In genomic region chr8:108759511-108760330, GRCm38 (mm10) we compare ENCODE assay signal across 9 mouse cellular contexts.
DNase-seq lines count a peak whose midpoint lies in the region; ATAC-seq and TF ChIP-seq lines count a peak whose summit lies in the region.
"Had no signal": no experiment of that assay in that cellular context is flagged by ENCODE, and none has a peak within 500 bp of the region (broad histone marks: within the 10 kb centered on the region; RNA-seq: fewer than 3 reads in every experiment).

No protein-coding gene starts in this region.

- ATAC-seq in CD4-positive, CD25-positive, alpha-beta regulatory T cell, adult 4 months = no peak
- peak; percentile 20; the same call in 1 of the 2 replicates for ATAC-seq in heart, postnatal 0 days (ENCODE audit: insufficient read depth, low read depth)
- ATAC-seq in megakaryocyte, adult 5-6 weeks (ENCODE audit: poor library complexity, severe bottlenecking) = peak; percentile 74

- peak; percentile 73 for TF ChIP-seq CTCF in heart, postnatal 0 days (IDR thresholded peaks at IDR 0.05; ENCODE audit: low read depth)

- H3K27ac ChIP-seq in embryonic facial prominence, embryonic 10.5 days (replicated peaks) = peak overlapping the region; percentile 78
- H3K27ac ChIP-seq in heart, postnatal 0 days (ENCODE audit: low read depth) = no peak overlapping the region

- no peak for TF ChIP-seq EP300 in heart, postnatal 0 days (IDR thresholded peaks at IDR 0.05; ENCODE audit: low read depth)

- no peak overlapping the region for H3K9ac ChIP-seq in heart, postnatal 0 days (replicated peaks; ENCODE audit: low read depth, low read length)

- H3K4me3 ChIP-seq in embryonic facial prominence, embryonic 10.5 days = peak overlapping the region; percentile 21; the same call in 1 of the 2 replicates
- H3K4me3 ChIP-seq in heart, postnatal 0 days (ENCODE audit: low read depth, low read length) = no peak overlapping the region
- H3K4me3 ChIP-seq: megakaryocyte, embryonic 14.5 days had no signal

- no peak overlapping the region for H3K4me2 ChIP-seq in heart, postnatal 0 days (ENCODE audit: low read depth, low read length)

- peaks cover 85% of the 10 kb centered on the region for H3K4me1 ChIP-seq in embryonic facial prominence, embryonic 10.5 days
- H3K4me1 ChIP-seq in heart, postnatal 0 days (ENCODE audit: control insufficient read depth, insufficient read depth) = peaks cover 4% of the 10 kb centered on the region; the same call in 1 of the 2 replicates

- 59% methylated on average over 15 of the region's 15 CpGs for whole genome bisulfite sequencing in embryonic facial prominence, embryonic 10.5 days
- 65% methylated on average over 15 of the region's 15 CpGs for WGBS in heart, postnatal 0 days
- 38% methylated on average over 15 of the region's 15 CpGs for WGBS in large intestine, adult 2 months

- H3K27me3 ChIP-seq in embryonic facial prominence, embryonic 10.5 days (replicated peaks; ENCODE audit: low read depth, poor library complexity, severe bottlenecking) = no peaks in the 10 kb centered on the region
- no peaks in the 10 kb centered on the region for H3K27me3 ChIP-seq in heart, postnatal 0 days (ENCODE audit: control insufficient read depth, insufficient read depth, low read length)

- peak; percentile 68 for DNase-seq in CD4-positive, CD25-positive, alpha-beta regulatory T cell, adult 2 months (ENCODE audit: low read depth, low spot score)
- peak; percentile 78 for DNase-seq in adrenal gland, adult 2 months
- peak; percentile 75 for DNase-seq in embryonic facial prominence, embryonic 10.5 days (ENCODE audit: low spot score)
- peak; percentile 49 for DNase-seq in heart, postnatal 0 days (ENCODE audit: low spot score)
- DNase-seq in large intestine, adult 2 months (ENCODE audit: low read depth, low spot score) = peak; percentile 85
- peak; percentile 49 to 76 for DNase-seq in spleen, postnatal 10 days (ENCODE audit: low spot score in 2 of 2)

- H3K36me3 ChIP-seq in embryonic facial prominence, embryonic 10.5 days (replicated peaks) = no peaks in the 10 kb centered on the region
- no peaks in the 10 kb centered on the region for H3K36me3 ChIP-seq in heart, postnatal 0 days (replicated peaks; ENCODE audit: control insufficient read depth, insufficient read depth, low read length)

- H3K9me3 ChIP-seq in embryonic facial prominence, embryonic 10.5 days = no peaks in the 10 kb centered on the region
- no peaks in the 10 kb centered on the region for H3K9me3 ChIP-seq in heart, postnatal 0 days (replicated peaks; ENCODE audit: control insufficient read depth, low read length)
- H3K9me3 ChIP-seq: megakaryocyte, embryonic 14.5 days had no signal
